Mouse (Mus musculus) layer of hippocampus, adult 9-11 months (tissue): ENCODE data around the gene Ssna1.

Experiments
- DNase-seq: peaks from one replicate; pipeline ENCODE4 v3.0.0; 2022

Ssna1 gene

GRCm38 (mm10) chr2:25289651-25290050 is 17.4 kb upstream of the Ssna1 start, which contains the start of gene Lrrc26:
TSS of gene Lrrc26 (plus strand) at chr2:25289915.
- no peak for DNase-seq

- DNase-seq: no peak
These were observed 16.6 kb upstream of the Ssna1 start for GRCm38 (mm10) chr2:25288734-25289345.

- no peak for DNase-seq
These were observed 15.8 kb upstream of the Ssna1 start, which contains the start of gene Tmem210 for GRCm38 (mm10) chr2:25287927-25288649. TSS of gene Tmem210 (plus strand) at chr2:25288145.

- DNase-seq: peak; percentile 56
These were observed 14.8 kb upstream of the Ssna1 start for GRCm38 (mm10) chr2:25286837-25287636.

GRCm38 (mm10) chr2:25286314-25286713 is 14.1 kb upstream of the Ssna1 start:
- no peak for DNase-seq

- DNase-seq: no peak
These were observed 13.3 kb upstream of the Ssna1 start for GRCm38 (mm10) chr2:25285551-25285950.

- DNase-seq: no peak
These were observed 7.0 kb upstream of the Ssna1 start for GRCm38 (mm10) chr2:25278928-25279882.

- DNase-seq: no peak
These were observed 772 bp upstream of the Ssna1 start for GRCm38 (mm10) chr2:25273010-25273409.

GRCm38 (mm10) chr2:25272515-25272914 is 277 bp upstream of the Ssna1 start:
- no peak for DNase-seq

- DNase-seq: no peak
These were observed 4.4 kb downstream of the Ssna1 start for GRCm38 (mm10) chr2:25267746-25268309.

GRCm38 (mm10) chr2:25267241-25267640 is 5.0 kb downstream of the Ssna1 start:
- peak; percentile 88 for DNase-seq

- DNase-seq: peak; percentile 90
These were observed 5.5 kb downstream of the Ssna1 start for GRCm38 (mm10) chr2:25266720-25267119.

GRCm38 (mm10) chr2:25265897-25266656 is 6.2 kb downstream of the Ssna1 start:
- DNase-seq: peak; percentile 81

- DNase-seq: no peak
These were observed 7.4 kb downstream of the Ssna1 start for GRCm38 (mm10) chr2:25264851-25265250.

- no peak for DNase-seq
These were observed 8.0 kb downstream of the Ssna1 start for GRCm38 (mm10) chr2:25264286-25264660.

- DNase-seq: no peak
These were observed 8.5 kb downstream of the Ssna1 start for GRCm38 (mm10) chr2:25263623-25264285.

GRCm38 (mm10) chr2:25262795-25263622 is 9.2 kb downstream of the Ssna1 start:
- no peak for DNase-seq

GRCm38 (mm10) chr2:25262291-25262767 is 9.9 kb downstream of the Ssna1 start, which contains the start of gene Tprn:
TSS of gene Tprn (plus strand) at chr2:25262618.
- DNase-seq: peak; percentile 98

- peak; percentile 70 for DNase-seq
These were observed 10.4 kb downstream of the Ssna1 start for GRCm38 (mm10) chr2:25261870-25262269.

- no peak for DNase-seq
These were observed 13.4 kb downstream of the Ssna1 start for GRCm38 (mm10) chr2:25258887-25259286.
